In the genomic region with DNA sequence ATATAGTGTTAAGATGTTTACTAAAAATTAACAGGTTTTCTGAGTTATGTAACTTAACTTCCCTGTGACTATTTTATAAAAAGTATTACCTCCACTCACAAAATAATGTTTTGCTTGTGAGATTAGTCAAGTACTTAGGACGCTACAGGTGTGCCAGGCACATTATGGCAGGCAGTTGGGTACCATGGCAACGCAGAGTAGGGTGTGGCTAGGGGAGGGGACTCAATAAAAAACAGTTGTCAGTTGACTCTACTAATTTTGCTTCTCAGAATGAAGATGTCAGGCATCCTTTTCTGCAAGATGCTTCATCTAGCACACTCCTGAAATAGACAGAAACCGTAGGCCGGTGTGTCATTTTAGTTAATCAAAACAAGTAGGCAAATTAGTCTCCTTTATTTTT, we compare ENCODE assay signal across 24 mouse cellular contexts.
A peak's percentile ranks its signal among the peaks of the same experiment; 100 is the strongest.
DNase-seq lines count a peak whose midpoint lies in the region; ATAC-seq and TF ChIP-seq lines count a peak whose summit lies in the region.
"Had no signal": no experiment of that assay in that cellular context is flagged by ENCODE, and none has a peak within 500 bp of the region (broad histone marks: within the 10 kb centered on the region; RNA-seq: fewer than 3 reads in every experiment).

No protein-coding gene starts in this region.

- H3K9me3 ChIP-seq in forebrain, postnatal 0 days (ENCODE audit: low read length) = no peaks in the 10 kb centered on the region
- no peaks in the 10 kb centered on the region for H3K9me3 ChIP-seq in forebrain, embryonic 13.5 days (replicated peaks)
- no peaks in the 10 kb centered on the region for H3K9me3 ChIP-seq in midbrain, embryonic 11.5 days (ENCODE audit: control insufficient read depth, low read length)
- H3K9me3 ChIP-seq in midbrain, postnatal 0 days (ENCODE audit: low read length) = no peaks in the 10 kb centered on the region
- H3K9me3 ChIP-seq: forebrain, embryonic 10.5 days; heart, embryonic 10.5 days; heart, embryonic 13.5 days; hindbrain, embryonic 15.5 days; intestine, embryonic 15.5 days had no signal

- TF ChIP-seq CTCF in forebrain, postnatal 0 days (IDR thresholded peaks at IDR 0.05; ENCODE audit: low read depth) = no peak
- no peak for TF ChIP-seq CTCF in midbrain, postnatal 0 days (IDR thresholded peaks at IDR 0.05)

- H3K4me3 ChIP-seq in forebrain, postnatal 0 days (ENCODE audit: low read depth, low read length) = no peak overlapping the region
- no peak overlapping the region for H3K4me3 ChIP-seq in forebrain, embryonic 13.5 days
- no peak overlapping the region for H3K4me3 ChIP-seq in midbrain, embryonic 11.5 days (ENCODE audit: low read depth, low read length)
- no peak overlapping the region for H3K4me3 ChIP-seq in midbrain, postnatal 0 days (ENCODE audit: low read depth, low read length)
- H3K4me3 ChIP-seq: forebrain, embryonic 10.5 days; heart, adult 2 months; heart, embryonic 10.5 days; heart, embryonic 13.5 days; hindbrain, embryonic 15.5 days; intestine, embryonic 15.5 days had no signal

- 43% methylated on average over 4 of the region's 4 CpGs for WGBS in forebrain, postnatal 0 days
- WGBS in forebrain, embryonic 13.5 days = 58% methylated on average over 4 of the region's 4 CpGs
- 82% methylated on average over 4 of the region's 4 CpGs for WGBS in midbrain, embryonic 11.5 days
- 83% methylated on average over 4 of the region's 4 CpGs for WGBS in midbrain, postnatal 0 days

- H3K9ac ChIP-seq in forebrain, postnatal 0 days = no peak overlapping the region
- H3K9ac ChIP-seq in forebrain, embryonic 13.5 days = no peak overlapping the region
- no peak overlapping the region for H3K9ac ChIP-seq in midbrain, embryonic 11.5 days (ENCODE audit: low read length)
- H3K9ac ChIP-seq in midbrain, postnatal 0 days (replicated peaks; ENCODE audit: low read length, poor library complexity, severe bottlenecking) = no peak overlapping the region
- H3K9ac ChIP-seq: hindbrain, embryonic 15.5 days; intestine, embryonic 15.5 days had no signal

- H3K4me2 ChIP-seq in forebrain, postnatal 0 days (ENCODE audit: low read depth) = no peak overlapping the region
- H3K4me2 ChIP-seq in forebrain, embryonic 13.5 days = no peak overlapping the region
- H3K4me2 ChIP-seq in midbrain, embryonic 11.5 days = no peak overlapping the region
- no peak overlapping the region for H3K4me2 ChIP-seq in midbrain, postnatal 0 days (ENCODE audit: low read depth, low read length, poor library complexity, severe bottlenecking)
- H3K4me2 ChIP-seq: heart, embryonic 13.5 days; hindbrain, embryonic 15.5 days; intestine, embryonic 15.5 days had no signal

- H3K4me1 ChIP-seq in forebrain, postnatal 0 days (ENCODE audit: insufficient read depth) = no peaks in the 10 kb centered on the region
- H3K4me1 ChIP-seq in forebrain, embryonic 13.5 days = peaks cover 14% of the 10 kb centered on the region
- peaks cover 3% of the 10 kb centered on the region for H3K4me1 ChIP-seq in midbrain, embryonic 11.5 days (ENCODE audit: control insufficient read depth, insufficient read depth, low read length)
- no peaks in the 10 kb centered on the region for H3K4me1 ChIP-seq in midbrain, postnatal 0 days (ENCODE audit: insufficient read depth, low read length)
- H3K4me1 ChIP-seq: intestine, embryonic 15.5 days had no signal

- no peak for DNase-seq in forebrain, postnatal 0 days
- DNase-seq in midbrain, embryonic 11.5 days (ENCODE audit: low spot score, missing footprints) = peak; percentile 79
- no peak for DNase-seq in midbrain, postnatal 0 days (ENCODE audit: low spot score)
- peak; percentile 29 for DNase-seq in R1 (ENCODE audit: low read depth, low spot score)
- peak; percentile 4 for DNase-seq in splenic B cell, adult 2 months (ENCODE audit: low read depth, low spot score)
- DNase-seq in left cerebral cortex, adult 9 months (ENCODE audit: low spot score in 2 of 2) = no peak
- DNase-seq: adrenal gland, postnatal 10 days; B cell, adult 2 months; cerebellum, adult 18-20 months; cerebellum, adult 9-10 months; cerebellum, postnatal 14 days; gastrocnemius, postnatal 10 days; gastrocnemius, postnatal 36 days; heart, adult 2 months; heart, postnatal 14 days; heart, postnatal 4 days had no signal

- H3K27me3 ChIP-seq in forebrain, postnatal 0 days (ENCODE audit: insufficient read depth, low read length) = no peaks in the 10 kb centered on the region
- H3K27me3 ChIP-seq in forebrain, embryonic 13.5 days = peaks cover 23% of the 10 kb centered on the region
- peaks cover 4% of the 10 kb centered on the region; the same call in 1 of the 2 replicates for H3K27me3 ChIP-seq in midbrain, embryonic 11.5 days (ENCODE audit: control insufficient read depth, insufficient read depth, low read length)
- H3K27me3 ChIP-seq in midbrain, postnatal 0 days (ENCODE audit: insufficient read depth, low read length) = peaks cover 5% of the 10 kb centered on the region; the same call in 1 of the 2 replicates
- no peaks in the 10 kb centered on the region for H3K27me3 ChIP-seq in splenic B cell, adult 2 months (ENCODE audit: control insufficient read depth, insufficient read depth, low read length, poor library complexity, severe bottlenecking)
- H3K27me3 ChIP-seq: heart, embryonic 13.5 days; intestine, embryonic 15.5 days had no signal

- H3K36me3 ChIP-seq in forebrain, postnatal 0 days (ENCODE audit: insufficient read depth) = no peaks in the 10 kb centered on the region
- H3K36me3 ChIP-seq in forebrain, embryonic 13.5 days (ENCODE audit: poor library complexity, severe bottlenecking) = no peaks in the 10 kb centered on the region
- H3K36me3 ChIP-seq in midbrain, embryonic 11.5 days (ENCODE audit: control insufficient read depth, insufficient read depth, low read length) = no peaks in the 10 kb centered on the region
- no peaks in the 10 kb centered on the region for H3K36me3 ChIP-seq in midbrain, postnatal 0 days (ENCODE audit: insufficient read depth, low read length)
- H3K36me3 ChIP-seq in splenic B cell, adult 2 months (ENCODE audit: control insufficient read depth, insufficient read depth, low read length, poor library complexity, severe bottlenecking) = no peaks in the 10 kb centered on the region
- H3K36me3 ChIP-seq: forebrain, embryonic 10.5 days; heart, embryonic 10.5 days; heart, embryonic 13.5 days; hindbrain, embryonic 15.5 days; intestine, embryonic 15.5 days had no signal

- no peak overlapping the region for H3K27ac ChIP-seq in forebrain, postnatal 0 days (ENCODE audit: low read depth, low read length)
- H3K27ac ChIP-seq in forebrain, embryonic 13.5 days = no peak overlapping the region
- H3K27ac ChIP-seq in midbrain, embryonic 11.5 days (ENCODE audit: low read depth, low read length) = no peak overlapping the region
- H3K27ac ChIP-seq in midbrain, postnatal 0 days (ENCODE audit: low read depth, low read length) = no peak overlapping the region
- H3K27ac ChIP-seq: forebrain, embryonic 10.5 days; heart, adult 2 months; heart, embryonic 10.5 days; heart, embryonic 13.5 days; hindbrain, embryonic 15.5 days; intestine, embryonic 15.5 days had no signal

- peak; percentile 27; the same call in 1 of the 2 replicates for ATAC-seq in forebrain, postnatal 0 days
- no peak for ATAC-seq in forebrain, embryonic 13.5 days
- no peak for ATAC-seq in midbrain, embryonic 11.5 days (ENCODE audit: low FRiP score)
- ATAC-seq in midbrain, postnatal 0 days (ENCODE audit: low FRiP score) = no peak
- ATAC-seq in CD4-positive, CD25-positive, alpha-beta regulatory T cell, adult 4 months = no peak
- ATAC-seq: forebrain, embryonic 14.5 days; intestine, embryonic 15.5 days had no signal

Comparison
In these comparisons a context has a peak if more than half of its experiments do, and no peak if none do; other contexts are left out.
1. DNase-seq: peak in midbrain, embryonic 11.5 days (single experiment), R1 (single experiment) and splenic B cell, adult 2 months (single experiment); none in forebrain, postnatal 0 days (single experiment), midbrain, postnatal 0 days (single experiment) and left cerebral cortex, adult 9 months (0 of 2).